Mouse (Mus musculus) erythroblast, embryonic 14.5 days (primary cell): Measurements from ENCODE around the gene Mcf2l. TPM values are rescaled to one million over a fixed set of nuclear protein-coding genes. Genes with fewer than 3 reads are reported as not detected.

Experiments used
- H3K27me3 ChIP-seq: 2 replicates; pipeline ENCODE4 v1.6.1; 2012; ENCODE audit warnings: inconsistent platforms; ENCODE audit not compliant: control insufficient read depth
- H3K36me3 ChIP-seq: 2 replicates; pipeline ENCODE4 v1.6.1; 2012; ENCODE audit warnings: mild to moderate bottlenecking, inconsistent platforms; ENCODE audit not compliant: control insufficient read depth
- H3K4me1 ChIP-seq: 2 replicates; pipeline ENCODE4 v1.6.1; 2012; ENCODE audit warnings: inconsistent platforms; ENCODE audit not compliant: control insufficient read depth
- H3K4me3 ChIP-seq: replicated peaks from 2 replicates; pipeline ENCODE3; 2012; ENCODE audit warnings: moderate library complexity, mild to moderate bottlenecking, inconsistent platforms
- H3K9me3 ChIP-seq: 2 replicates; pipeline ENCODE4 v1.6.1; 2012; ENCODE audit warnings: low read length, inconsistent platforms, mixed read lengths; ENCODE audit not compliant: control insufficient read depth
- GATA1 ChIP-seq: IDR thresholded peaks from 2 replicates; pipeline ENCODE4 v1.6.1; 2012; ENCODE audit warnings: low read length, inconsistent platforms, mixed read lengths
- TAL1 ChIP-seq: IDR thresholded peaks from 3 replicates; pipeline ENCODE4 v1.6.1; 2012; ENCODE audit warnings: low read length, inconsistent platforms, mixed read lengths
- polyA plus RNA-seq: library from polyadenylated mRNA; stranded (reverse); fragments of >175 nt; gene quantifications from 2 replicates; pipeline ENCODE4 v1.2.3, GENCODE M21; 2012

Gene Mcf2l
- polyA plus RNA-seq, 1 experiment, result 0.05 TPM

GRCm38 (mm10) chr8:12870656-12871055 is 3.0 kb upstream of the Mcf2l start:
- Histone ChIP-seq H3K9me3 (no peaks in the 10 kb centered on the region), H3K4me3 (no peak overlapping the region), H3K36me3 (no peaks in the 10 kb centered on the region), H3K4me1 (peaks cover 10% of the 10 kb centered on the region), H3K27me3 (peaks cover 67% of the 10 kb centered on the region)
- no peak for TF ChIP-seq TAL1
- no peak for TF ChIP-seq GATA1

DNA sequence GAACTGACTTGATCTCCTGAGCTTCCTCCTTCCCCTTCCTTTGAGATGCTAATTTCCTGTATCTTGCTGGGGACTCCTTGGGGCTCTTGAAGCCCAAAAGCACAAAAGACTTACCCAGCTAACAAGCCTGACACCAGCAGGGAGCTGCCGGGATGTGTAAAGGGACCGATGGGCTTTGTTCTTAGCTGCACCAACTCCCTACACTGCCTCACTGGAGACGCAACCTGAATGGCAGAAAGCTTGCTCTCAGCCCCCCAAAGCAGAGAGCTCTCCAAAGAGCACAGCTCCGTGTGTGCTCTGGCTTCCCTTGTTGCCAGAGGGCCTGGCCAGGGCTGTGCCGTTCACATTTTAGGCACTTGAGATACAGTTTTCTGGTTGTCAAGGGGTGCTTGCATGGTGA is 2.1 kb upstream of the Mcf2l start:
- TF ChIP-seq GATA1, result no peak
- TF ChIP-seq TAL1, result no peak
- H3K9me3 ChIP-seq, result no peaks in the 10 kb centered on the region
- peaks cover 10% of the 10 kb centered on the region for H3K4me1 ChIP-seq
- H3K27me3 ChIP-seq, result peaks cover 74% of the 10 kb centered on the region
- H3K4me3 ChIP-seq, result no peak overlapping the region
- no peaks in the 10 kb centered on the region for H3K36me3 ChIP-seq

GRCm38 (mm10) chr8:12872983-12873356 is 636 bp upstream of the Mcf2l start:
- Histone ChIP-seq H3K9me3 (no peaks in the 10 kb centered on the region), H3K27me3 (peaks cover 74% of the 10 kb centered on the region), H3K4me1 (peaks cover 10% of the 10 kb centered on the region), H3K4me3 (no peak overlapping the region), H3K36me3 (no peaks in the 10 kb centered on the region)
- no peak for TF ChIP-seq GATA1
- TF ChIP-seq TAL1, result no peak

GRCm38 (mm10) chr8:12874194-12874791 is 687 bp downstream of the Mcf2l start:
- no peaks in the 10 kb centered on the region for H3K36me3 ChIP-seq
- no peaks in the 10 kb centered on the region for H3K9me3 ChIP-seq
- peak overlapping the region; percentile 48 for H3K4me3 ChIP-seq
- no peak for TF ChIP-seq GATA1
- TF ChIP-seq TAL1, result no peak
- peaks cover 10% of the 10 kb centered on the region for H3K4me1 ChIP-seq
- H3K27me3 ChIP-seq, result peaks cover 70% of the 10 kb centered on the region

GRCm38 (mm10) chr8:12874971-12875370 is 1.4 kb downstream of the Mcf2l start:
- peaks cover 67% of the 10 kb centered on the region for H3K27me3 ChIP-seq
- no peaks in the 10 kb centered on the region for H3K9me3 ChIP-seq
- TF ChIP-seq GATA1 (no peak), TAL1 (no peak)
- peaks cover 10% of the 10 kb centered on the region for H3K4me1 ChIP-seq
- H3K4me3 ChIP-seq, result no peak overlapping the region
- no peaks in the 10 kb centered on the region for H3K36me3 ChIP-seq

- TF ChIP-seq TAL1, result no peak
- no peak for TF ChIP-seq GATA1
- peaks cover 10% of the 10 kb centered on the region for H3K4me1 ChIP-seq
- no peaks in the 10 kb centered on the region for H3K36me3 ChIP-seq
- no peaks in the 10 kb centered on the region for H3K9me3 ChIP-seq
- H3K4me3 ChIP-seq, result no peak overlapping the region
- peaks cover 51% of the 10 kb centered on the region for H3K27me3 ChIP-seq
These were observed 3.5 kb downstream of the Mcf2l start for GRCm38 (mm10) chr8:12877126-12877525.

- H3K4me1 ChIP-seq, result no peaks in the 10 kb centered on the region
- H3K4me3 ChIP-seq, result no peak overlapping the region
- H3K27me3 ChIP-seq, result peaks cover 24% of the 10 kb centered on the region
- H3K9me3 ChIP-seq, result no peaks in the 10 kb centered on the region
- TF ChIP-seq TAL1, result no peak
- no peak for TF ChIP-seq GATA1
- H3K36me3 ChIP-seq, result no peaks in the 10 kb centered on the region
These were observed 6.6 kb downstream of the Mcf2l start for GRCm38 (mm10) chr8:12880163-12880562.

- Histone ChIP-seq H3K4me1 (no peaks in the 10 kb centered on the region), H3K9me3 (no peaks in the 10 kb centered on the region), H3K4me3 (no peak overlapping the region), H3K27me3 (peaks cover 10% of the 10 kb centered on the region), H3K36me3 (no peaks in the 10 kb centered on the region)
- no peak for TF ChIP-seq TAL1
- no peak for TF ChIP-seq GATA1
These were observed 9.7 kb downstream of the Mcf2l start for GRCm38 (mm10) chr8:12883051-12884004.

- no peak for TF ChIP-seq GATA1
- no peak for TF ChIP-seq TAL1
- peaks cover 13% of the 10 kb centered on the region; the same call in 1 of the 2 replicates for H3K27me3 ChIP-seq
- H3K36me3 ChIP-seq, result no peaks in the 10 kb centered on the region
- no peaks in the 10 kb centered on the region for H3K4me1 ChIP-seq
- H3K4me3 ChIP-seq, result no peak overlapping the region
- H3K9me3 ChIP-seq, result no peaks in the 10 kb centered on the region
These were observed 14.3 kb downstream of the Mcf2l start for GRCm38 (mm10) chr8:12887772-12888435.
